Mouse (Mus musculus): ENCODE data around the gene Fcamr.

The Fcamr gene

GRCm38 (mm10) chr1:130789512-130790451 is 10.9 kb upstream of the Fcamr start:
- TF ChIP-seq GATA4 (IDR thresholded peaks at IDR 0.05; ENCODE audit: insufficient replicate concordance, low read length): no peak

- no peak for TF ChIP-seq GATA4 (IDR thresholded peaks at IDR 0.05; ENCODE audit: insufficient replicate concordance, low read length)
These were observed 5.4 kb upstream of the Fcamr start for GRCm38 (mm10) chr1:130795331-130795730.

- TF ChIP-seq GATA4 (IDR thresholded peaks at IDR 0.05; ENCODE audit: insufficient replicate concordance, low read length): no peak
These were observed 3.6 kb upstream of the Fcamr start for GRCm38 (mm10) chr1:130796967-130797684.

- TF ChIP-seq GATA4 (IDR thresholded peaks at IDR 0.05; ENCODE audit: insufficient replicate concordance, low read length): no peak
These were observed 2.7 kb upstream of the Fcamr start for GRCm38 (mm10) chr1:130798037-130798436.

- TF ChIP-seq GATA4 (IDR thresholded peaks at IDR 0.05; ENCODE audit: insufficient replicate concordance, low read length): no peak
These were observed 2.2 kb upstream of the Fcamr start for GRCm38 (mm10) chr1:130798551-130798950.

- TF ChIP-seq GATA4 (IDR thresholded peaks at IDR 0.05; ENCODE audit: insufficient replicate concordance, low read length): no peak
These were observed 1.3 kb upstream of the Fcamr start for GRCm38 (mm10) chr1:130799399-130799798.

- no peak for TF ChIP-seq GATA4 (IDR thresholded peaks at IDR 0.05; ENCODE audit: insufficient replicate concordance, low read length)
These were observed 809 bp downstream of the Fcamr start for GRCm38 (mm10) chr1:130801511-130801910.

GRCm38 (mm10) chr1:130802976-130803375 is 2.3 kb downstream of the Fcamr start:
- no peak for TF ChIP-seq GATA4 (IDR thresholded peaks at IDR 0.05; ENCODE audit: insufficient replicate concordance, low read length)

- no peak for TF ChIP-seq GATA4 (IDR thresholded peaks at IDR 0.05; ENCODE audit: insufficient replicate concordance, low read length)
These were observed 3.6 kb downstream of the Fcamr start for GRCm38 (mm10) chr1:130804279-130804678.

- TF ChIP-seq GATA4 (IDR thresholded peaks at IDR 0.05; ENCODE audit: insufficient replicate concordance, low read length): no peak
These were observed 10.2 kb downstream of the Fcamr start for GRCm38 (mm10) chr1:130810906-130811305.

GRCm38 (mm10) chr1:130811316-130811715 is 10.6 kb downstream of the Fcamr start:
- no peak for TF ChIP-seq GATA4 (IDR thresholded peaks at IDR 0.05; ENCODE audit: insufficient replicate concordance, low read length)

GRCm38 (mm10) chr1:130819737-130820136 is 19.0 kb downstream of the Fcamr start:
- no peak for TF ChIP-seq GATA4 (IDR thresholded peaks at IDR 0.05; ENCODE audit: insufficient replicate concordance, low read length)

- TF ChIP-seq GATA4 (IDR thresholded peaks at IDR 0.05; ENCODE audit: insufficient replicate concordance, low read length): no peak
These were observed 19.8 kb downstream of the Fcamr start for GRCm38 (mm10) chr1:130820316-130821148.

- no peak for TF ChIP-seq GATA4 (IDR thresholded peaks at IDR 0.05; ENCODE audit: insufficient replicate concordance, low read length)
These were observed 20.4 kb downstream of the Fcamr start for GRCm38 (mm10) chr1:130821149-130821471.

GRCm38 (mm10) chr1:130821911-130822625 is 21.4 kb downstream of the Fcamr start:
- TF ChIP-seq GATA4 (IDR thresholded peaks at IDR 0.05; ENCODE audit: insufficient replicate concordance, low read length): peak; percentile 83; the same call in 1 of the 2 replicates
